Mouse (Mus musculus) midbrain, embryonic 16.5 days (tissue): ENCODE measurements around the gene Slc46a3. TPM values are rescaled to one million over a fixed set of nuclear protein-coding genes. Genes with fewer than 3 reads are reported as not detected.
A peak's percentile ranks its signal among the peaks of the same experiment; 100 is the strongest.
"Not testable (repeated sequence)": the region's sequence is repeated elsewhere in the genome, so short reads cannot be mapped to it uniquely, and the experiment has no call there.

Source experiments
- ATAC-seq: fragments of 200-750 bp; cut with Nextera tagmentation; 2 replicates; pipeline ENCODE4 v1.8.0; 2017; ENCODE audit warnings: moderate TSS enrichment
- H3K27ac ChIP-seq: fragments of 300-500 bp; sonication (generic); 2 replicates; pipeline ENCODE4 v1.5.1; 2014; ENCODE audit warnings: mild to moderate bottlenecking, low read length, mixed read lengths
- H3K27me3 ChIP-seq: fragments of 300-500 bp; sonication (generic); 2 replicates; pipeline ENCODE4 v1.6.1; 2014; ENCODE audit warnings: low read depth, low read length, mixed read lengths; ENCODE audit not compliant: control insufficient read depth, insufficient read depth
- H3K36me3 ChIP-seq: fragments of 300-500 bp; sonication (generic); 2 replicates; pipeline ENCODE4 v1.6.1; 2014; ENCODE audit warnings: mild to moderate bottlenecking, low read length, moderate library complexity, mixed read lengths; ENCODE audit not compliant: control insufficient read depth, insufficient read depth
- H3K4me1 ChIP-seq: fragments of 300-500 bp; sonication (generic); 2 replicates; pipeline ENCODE4 v1.6.1; 2014; ENCODE audit warnings: mild to moderate bottlenecking, low read length, mixed read lengths; ENCODE audit not compliant: control insufficient read depth, insufficient read depth
- H3K4me2 ChIP-seq: fragments of 300-500 bp; sonication (generic); 2 replicates; pipeline ENCODE4 v1.6.1; 2014; ENCODE audit warnings: mild to moderate bottlenecking, low read length, mixed read lengths
- H3K4me3 ChIP-seq: fragments of 300-500 bp; sonication (generic); 2 replicates; pipeline ENCODE4 v1.5.1; 2014; ENCODE audit warnings: low read depth, mild to moderate bottlenecking, low read length, moderate library complexity, mixed read lengths
- H3K9ac ChIP-seq: fragments of 300-500 bp; sonication (generic); 2 replicates; pipeline ENCODE4 v1.6.1; 2014; ENCODE audit warnings: low read depth, low read length, mixed read lengths
- H3K9me3 ChIP-seq: fragments of 300-500 bp; sonication (generic); replicated peaks from 2 replicates; pipeline ENCODE4 v1.6.1; 2014; ENCODE audit warnings: mild to moderate bottlenecking, low read length, mixed read lengths; ENCODE audit not compliant: control insufficient read depth, poor library complexity, severe bottlenecking
- WGBS: fragments of 180-500 bp; shearing (Covaris S2); extraction: QIAGEN DNeasy Blood & Tissue Kit; methylation state at CpG from one replicate; pipeline ENCODE4 v1.1.7; 2014; 5-methylcytosine and 5-hydroxymethylcytosine counted together
- polyA plus RNA-seq: library from polyadenylated mRNA; unstranded; fragments of >200 nt; fragmentation: Nextera tagmentation; extraction: Ambion mirVana; gene quantifications from 2 replicates; pipeline ENCODE4 v1.2.1, GENCODE M21; 2015

Slc46a3 gene
- polyA plus RNA-seq, 1 experiment from 2014 or later = 5.4 TPM

- Histone ChIP-seq H3K4me2 (no peak overlapping the region), H3K9me3 (no peaks in the 10 kb centered on the region), H3K4me3 (no peak overlapping the region), H3K36me3 (no peaks in the 10 kb centered on the region), H3K27ac (no peak overlapping the region), H3K27me3 (no peaks in the 10 kb centered on the region), H3K4me1 (peaks cover 5% of the 10 kb centered on the region), H3K9ac (no peak overlapping the region)
- 68% methylated on average over 4 of the region's 4 CpGs for WGBS
- no peak for ATAC-seq
Measured at GRCm38 (mm10) chr5:147898968-147899549, 4.4 kb upstream of the Slc46a3 start.

- Histone ChIP-seq H3K27me3 (no peaks in the 10 kb centered on the region; the same call in 1 of the 2 replicates), H3K4me1 (peaks cover 10% of the 10 kb centered on the region), H3K9me3 (no peaks in the 10 kb centered on the region), H3K36me3 (no peaks in the 10 kb centered on the region), H3K4me3 (no peak overlapping the region), H3K9ac (no peak overlapping the region), H3K4me2 (no peak overlapping the region), H3K27ac (no peak overlapping the region)
- no peak for ATAC-seq
- WGBS = 65% methylated on average over 2 of the region's 2 CpGs
Measured at GRCm38 (mm10) chr5:147898254-147898653, 3.6 kb upstream of the Slc46a3 start.

- not testable (repeated sequence) for H3K9ac ChIP-seq, ATAC-seq, H3K27ac ChIP-seq, H3K27me3 ChIP-seq, H3K4me2 ChIP-seq, H3K4me3 ChIP-seq, H3K9me3 ChIP-seq, H3K36me3 ChIP-seq
- 86% methylated on average over 4 of the region's 4 CpGs for WGBS
- peaks cover 10% of the 10 kb centered on the region for H3K4me1 ChIP-seq
Measured at GRCm38 (mm10) chr5:147896501-147896900, 1.9 kb upstream of the Slc46a3 start.

GRCm38 (mm10) chr5:147895436-147896198 is 1.0 kb upstream of the Slc46a3 start:
- H3K9ac ChIP-seq = no peak overlapping the region
- no peak for ATAC-seq
- WGBS = 25% methylated on average over 16 of the region's 16 CpGs
- H3K9me3 ChIP-seq = no peaks in the 10 kb centered on the region
- peak overlapping the region; percentile 61; the same call in 1 of the 2 replicates for H3K4me3 ChIP-seq
- H3K27me3 ChIP-seq = no peaks in the 10 kb centered on the region; the same call in 1 of the 2 replicates
- peak overlapping the region; percentile 89 for H3K4me2 ChIP-seq
- H3K27ac ChIP-seq = no peak overlapping the region
- peaks cover 10% of the 10 kb centered on the region for H3K4me1 ChIP-seq
- H3K36me3 ChIP-seq = no peaks in the 10 kb centered on the region

- peak; percentile 44 for ATAC-seq
- 2% methylated on average over 25 of the region's 25 CpGs for WGBS
- H3K36me3 ChIP-seq = no peaks in the 10 kb centered on the region
- no peaks in the 10 kb centered on the region; the same call in 1 of the 2 replicates for H3K27me3 ChIP-seq
- H3K27ac ChIP-seq = no peak overlapping the region
- peak overlapping the region; percentile 61 for H3K4me3 ChIP-seq
- peaks cover 10% of the 10 kb centered on the region for H3K4me1 ChIP-seq
- H3K4me2 ChIP-seq = peak overlapping the region; percentile 89
- H3K9me3 ChIP-seq = no peaks in the 10 kb centered on the region
- H3K9ac ChIP-seq = peak overlapping the region; percentile 68
Measured at GRCm38 (mm10) chr5:147893766-147894454, 705 bp downstream of the Slc46a3 start.

GRCm38 (mm10) chr5:147893143-147893542 is 1.5 kb downstream of the Slc46a3 start:
- no peaks in the 10 kb centered on the region for H3K36me3 ChIP-seq
- H3K4me2 ChIP-seq = no peak overlapping the region
- peaks cover 10% of the 10 kb centered on the region for H3K4me1 ChIP-seq
- H3K27me3 ChIP-seq = no peaks in the 10 kb centered on the region; the same call in 1 of the 2 replicates
- no peaks in the 10 kb centered on the region for H3K9me3 ChIP-seq
- no peak for ATAC-seq
- no peak overlapping the region for H3K27ac ChIP-seq
- 0 out of 2 replicates have a peak overlapping the region, but pooled peaks have one; percentile 25 for H3K9ac ChIP-seq
- H3K4me3 ChIP-seq = no peak overlapping the region; the same call in 1 of the 2 replicates
- 19% methylated on average over 9 of the region's 9 CpGs for WGBS

GRCm38 (mm10) chr5:147892735-147893134 is 1.9 kb downstream of the Slc46a3 start:
- 32% methylated on average over 6 of the region's 6 CpGs for WGBS
- Histone ChIP-seq H3K27ac (no peak overlapping the region), H3K4me1 (peaks cover 10% of the 10 kb centered on the region), H3K27me3 (no peaks in the 10 kb centered on the region; the same call in 1 of the 2 replicates), H3K4me2 (no peak overlapping the region), H3K36me3 (no peaks in the 10 kb centered on the region), H3K4me3 (no peak overlapping the region), H3K9ac (0 out of 2 replicates have a peak overlapping the region, but pooled peaks have one; percentile 25), H3K9me3 (no peaks in the 10 kb centered on the region)
- ATAC-seq = no peak

GRCm38 (mm10) chr5:147888313-147889297 is 6.0 kb downstream of the Slc46a3 start:
- WGBS = 94% methylated on average over 9 of the region's 12 CpGs
- H3K36me3 ChIP-seq = no peaks in the 10 kb centered on the region
- H3K9me3 ChIP-seq = no peaks in the 10 kb centered on the region
- no peak for ATAC-seq
- H3K27me3 ChIP-seq = no peaks in the 10 kb centered on the region; the same call in 1 of the 2 replicates
- no peak overlapping the region for H3K9ac ChIP-seq
- H3K4me3 ChIP-seq = no peak overlapping the region
- 0 out of 2 replicates have a peak, but pooled peaks cover 3% of the 10 kb centered on the region for H3K4me1 ChIP-seq
- no peak overlapping the region for H3K4me2 ChIP-seq
- H3K27ac ChIP-seq = no peak overlapping the region
